Mouse (Mus musculus): Measurements from ENCODE around the gene Pex10.

Pex10 gene

GRCm38 (mm10) chr4:155066834-155067522, at the start of gene Pex10:
Gene Pex10 (plus strand): TSS chr4:155067016.
- peak; percentile 99 for DNase-seq (ENCODE audit: low read depth, low spot score)

- no peak for DNase-seq (ENCODE audit: low read depth, low spot score)
Observed at GRCm38 (mm10) chr4:155017253-155017878, 49.5 kb upstream of the Pex10 start.

GRCm38 (mm10) chr4:155018066-155018465, 48.8 kb upstream of the Pex10 start:
- no peak for DNase-seq (ENCODE audit: low read depth, low spot score)

GRCm38 (mm10) chr4:155018601-155019335, 48.0 kb upstream of the Pex10 start:
- no peak for DNase-seq (ENCODE audit: low read depth, low spot score)

- DNase-seq (ENCODE audit: low read depth, low spot score) = no peak
Observed at GRCm38 (mm10) chr4:155019336-155019847, 47.4 kb upstream of the Pex10 start.

- DNase-seq (ENCODE audit: low read depth, low spot score) = no peak
Observed at GRCm38 (mm10) chr4:155020141-155020540, 46.7 kb upstream of the Pex10 start.

- no peak for DNase-seq (ENCODE audit: low read depth, low spot score)
Observed at GRCm38 (mm10) chr4:155020813-155021212, 46.0 kb upstream of the Pex10 start.

GRCm38 (mm10) chr4:155022228-155022855, 44.5 kb upstream of the Pex10 start:
- no peak for DNase-seq (ENCODE audit: low read depth, low spot score)

GRCm38 (mm10) chr4:155024170-155025010, 42.4 kb upstream of the Pex10 start:
- no peak for DNase-seq (ENCODE audit: low read depth, low spot score)

GRCm38 (mm10) chr4:155033115-155033514, 33.7 kb upstream of the Pex10 start:
- no peak for DNase-seq (ENCODE audit: low read depth, low spot score)

- DNase-seq (ENCODE audit: low read depth, low spot score) = no peak
Observed at GRCm38 (mm10) chr4:155034202-155034601, 32.6 kb upstream of the Pex10 start.

GRCm38 (mm10) chr4:155034787-155035186, 32.0 kb upstream of the Pex10 start:
- DNase-seq (ENCODE audit: low read depth, low spot score) = no peak

GRCm38 (mm10) chr4:155040197-155040596, 26.6 kb upstream of the Pex10 start:
- DNase-seq (ENCODE audit: low read depth, low spot score) = no peak

- DNase-seq (ENCODE audit: low read depth, low spot score) = no peak
Observed at GRCm38 (mm10) chr4:155040696-155041095, 26.1 kb upstream of the Pex10 start.

- DNase-seq (ENCODE audit: low read depth, low spot score) = no peak
Observed at GRCm38 (mm10) chr4:155042606-155043288, 24.1 kb upstream of the Pex10 start.

- DNase-seq (ENCODE audit: low read depth, low spot score) = no peak
Observed at GRCm38 (mm10) chr4:155043289-155043625, 23.6 kb upstream of the Pex10 start.

- no peak for DNase-seq (ENCODE audit: low read depth, low spot score)
Observed at GRCm38 (mm10) chr4:155046636-155047035, 20.2 kb upstream of the Pex10 start.

- no peak for DNase-seq (ENCODE audit: low read depth, low spot score)
Observed at GRCm38 (mm10) chr4:155050116-155050515, 16.7 kb upstream of the Pex10 start.

- no peak for DNase-seq (ENCODE audit: low read depth, low spot score)
Observed at GRCm38 (mm10) chr4:155056724-155057123, 10.1 kb upstream of the Pex10 start, which contains the start of gene Plch2. Gene Plch2 (minus strand): TSS chr4:155056784.

GRCm38 (mm10) chr4:155058325-155058724, 8.5 kb upstream of the Pex10 start:
- no peak for DNase-seq (ENCODE audit: low read depth, low spot score)
